Mouse (Mus musculus) heart, postnatal 0 days (tissue): ENCODE measurements at regions not wholly inside any gene's neighbourhood (a gene's known extent, or its start where the extent isn't known, plus 50 kb on each side); places are given as distances from the start of the nearest gene placed in this dataset.
A peak's percentile ranks its signal among the peaks of the same experiment; 100 is the strongest.

ENCODE experiments used
- ATAC-seq: fragments of 200-750 bp; cut with Nextera tagmentation; 2 replicates; pipeline ENCODE4 v1.8.0; 2017; ENCODE audit warnings: low read depth, moderate number of reproducible peaks, moderate library complexity; ENCODE audit not compliant: insufficient read depth
- DNase-seq: peaks from one replicate; pipeline ENCODE4 v3.0.0-alpha.2; 2016; ENCODE audit warnings: low spot score
- H3K27ac ChIP-seq: fragments of 300-500 bp; sonication (generic); 2 replicates; pipeline ENCODE4 v1.5.1; 2014; ENCODE audit warnings: low read depth, mild to moderate bottlenecking
- H3K27me3 ChIP-seq: fragments of 300-500 bp; sonication (generic); 2 replicates; pipeline ENCODE4 v1.6.1; 2014; ENCODE audit warnings: low read length, mixed read lengths; ENCODE audit not compliant: control insufficient read depth, insufficient read depth
- H3K36me3 ChIP-seq: fragments of 300-500 bp; sonication (generic); replicated peaks from 2 replicates; pipeline ENCODE4 v1.6.1; 2014; ENCODE audit warnings: low read length, mixed read lengths; ENCODE audit not compliant: control insufficient read depth, insufficient read depth
- H3K4me1 ChIP-seq: fragments of 300-500 bp; sonication (generic); 2 replicates; pipeline ENCODE4 v1.6.1; 2014; ENCODE audit warnings: antibody characterized with exemption; ENCODE audit not compliant: control insufficient read depth, insufficient read depth
- H3K4me2 ChIP-seq: fragments of 300-500 bp; sonication (generic); 2 replicates; pipeline ENCODE4 v1.6.1; 2014; ENCODE audit warnings: low read depth, mild to moderate bottlenecking, low read length, moderate library complexity
- H3K4me3 ChIP-seq: fragments of 300-500 bp; sonication (generic); 2 replicates; pipeline ENCODE4 v1.5.1; 2014; ENCODE audit warnings: low read depth, low read length
- H3K9ac ChIP-seq: fragments of 300-500 bp; sonication (generic); replicated peaks from 2 replicates; pipeline ENCODE4 v1.6.1; 2014; ENCODE audit warnings: low read depth, low read length, mixed read lengths
- H3K9me3 ChIP-seq: fragments of 300-500 bp; sonication (generic); replicated peaks from 2 replicates; pipeline ENCODE4 v1.6.1; 2016; ENCODE audit warnings: low read length; ENCODE audit not compliant: control insufficient read depth
- CTCF ChIP-seq: IDR thresholded peaks from 2 replicates; pipeline ENCODE4 v1.5.1; 2016; ENCODE audit warnings: antibody characterized with exemption, control low read depth, low read depth
- EP300 ChIP-seq: IDR thresholded peaks from 2 replicates; pipeline ENCODE4 v1.6.1; 2016; ENCODE audit warnings: antibody characterized with exemption, low read depth
- WGBS: fragments of 180-500 bp; shearing (Covaris S2); extraction: QIAGEN DNeasy Blood & Tissue Kit; methylation state at CpG from one replicate; pipeline ENCODE4 v1.1.7; 2014; 5-methylcytosine and 5-hydroxymethylcytosine counted together

GRCm38 (mm10) chr7:68480770-68481169 lies 207.1 kb downstream of the Fam169b start:
- 0 out of 2 replicates have a peak, but pooled peaks cover 3% of the 10 kb centered on the region for H3K27me3 ChIP-seq
- 27% methylated on average over 7 of the region's 7 CpGs for WGBS
- TF ChIP-seq CTCF (peak; percentile 76), EP300 (no peak)

GRCm38 (mm10) chr7:68480336-68480735 lies 206.7 kb downstream of the Fam169b start:
- H3K9me3 ChIP-seq, result no peaks in the 10 kb centered on the region
- 0 out of 2 replicates have a peak, but pooled peaks cover 3% of the 10 kb centered on the region for H3K27me3 ChIP-seq
- no peak overlapping the region for H3K4me2 ChIP-seq
- no peak overlapping the region for H3K27ac ChIP-seq
- ATAC-seq, result no peak
- H3K9ac ChIP-seq, result no peak overlapping the region
- H3K36me3 ChIP-seq, result no peaks in the 10 kb centered on the region
- no peaks in the 10 kb centered on the region; the same call in 1 of the 2 replicates for H3K4me1 ChIP-seq
- WGBS, result 50% methylated on average over 3 of the region's 3 CpGs
- TF ChIP-seq CTCF (no peak), EP300 (no peak)
- DNase-seq, result no peak
- H3K4me3 ChIP-seq, result no peak overlapping the region

More at GRCm38 (mm10) chr7:68480770-68481169, 207.1 kb downstream of the Fam169b start:
- ATAC-seq, result 0 out of 2 replicates have a peak, but pooled peaks have one; percentile 33
- H3K9me3 ChIP-seq, result no peaks in the 10 kb centered on the region
- H3K9ac ChIP-seq, result no peak overlapping the region
- no peak overlapping the region for H3K27ac ChIP-seq
- peak; percentile 39 for DNase-seq
- H3K4me2 ChIP-seq, result no peak overlapping the region
- no peaks in the 10 kb centered on the region; the same call in 1 of the 2 replicates for H3K4me1 ChIP-seq
- H3K4me3 ChIP-seq, result no peak overlapping the region
- no peaks in the 10 kb centered on the region for H3K36me3 ChIP-seq

GRCm38 (mm10) chr7:68478044-68478443 lies 204.4 kb downstream of the Fam169b start:
- Histone ChIP-seq H3K4me3 (no peak overlapping the region), H3K27ac (no peak overlapping the region), H3K4me2 (no peak overlapping the region), H3K4me1 (no peaks in the 10 kb centered on the region; the same call in 1 of the 2 replicates), H3K9me3 (no peaks in the 10 kb centered on the region), H3K36me3 (no peaks in the 10 kb centered on the region), H3K27me3 (0 out of 2 replicates have a peak, but pooled peaks cover 3% of the 10 kb centered on the region), H3K9ac (no peak overlapping the region)
- peak; percentile 57 for DNase-seq
- 54% methylated on average over 3 of the region's 3 CpGs for WGBS
- peak; percentile 64; the same call in 1 of the 2 replicates for ATAC-seq
- TF ChIP-seq CTCF (peak; percentile 66), EP300 (no peak)

GRCm38 (mm10) chr7:68472800-68473199 lies 199.2 kb downstream of the Fam169b start:
- Histone ChIP-seq H3K4me2 (no peak overlapping the region), H3K9me3 (no peaks in the 10 kb centered on the region), H3K27ac (no peak overlapping the region), H3K4me1 (no peaks in the 10 kb centered on the region), H3K27me3 (no peaks in the 10 kb centered on the region), H3K36me3 (no peaks in the 10 kb centered on the region), H3K4me3 (no peak overlapping the region), H3K9ac (no peak overlapping the region)
- ATAC-seq, result no peak
- WGBS, result 49% methylated on average over 5 of the region's 5 CpGs
- TF ChIP-seq CTCF (no peak), EP300 (no peak)
- DNase-seq, result no peak

- Histone ChIP-seq H3K27ac (no peak overlapping the region), H3K4me1 (no peaks in the 10 kb centered on the region), H3K4me3 (no peak overlapping the region), H3K4me2 (no peak overlapping the region), H3K36me3 (no peaks in the 10 kb centered on the region), H3K9ac (no peak overlapping the region), H3K9me3 (no peaks in the 10 kb centered on the region), H3K27me3 (no peaks in the 10 kb centered on the region)
- no peak for TF ChIP-seq CTCF
- no peak for TF ChIP-seq EP300
- 30% methylated on average over 11 of the region's 11 CpGs for WGBS
- DNase-seq (no peak), ATAC-seq (no peak)
Measured at GRCm38 (mm10) chr7:68470983-68471382, 197.3 kb downstream of the Fam169b start.

GRCm38 (mm10) chr7:68468574-68468973 lies 194.9 kb downstream of the Fam169b start:
- H3K27me3 ChIP-seq, result no peaks in the 10 kb centered on the region
- no peaks in the 10 kb centered on the region for H3K36me3 ChIP-seq
- DNase-seq (no peak), ATAC-seq (no peak)
- no peak for TF ChIP-seq EP300
- TF ChIP-seq CTCF, result no peak
- no peak overlapping the region for H3K9ac ChIP-seq
- H3K9me3 ChIP-seq, result no peaks in the 10 kb centered on the region
- no peak overlapping the region for H3K4me3 ChIP-seq
- no peak overlapping the region for H3K4me2 ChIP-seq
- no peak overlapping the region for H3K27ac ChIP-seq
- no peaks in the 10 kb centered on the region for H3K4me1 ChIP-seq
- 83% methylated on average over 5 of the region's 5 CpGs for WGBS
